Mouse (Mus musculus) T-helper 2 cell (primary cell): ENCODE data around the gene Bclaf3.

Experiments used
- in situ Hi-C: fragments of 300-600 bp; cut with MboI, MseI; formaldehyde crosslinking; loops from one replicate; pipeline ENCODE4 v1.15.1; 2025; ENCODE audit warnings: high pct_unique_total_duplicates

Bclaf3 gene

DNA sequence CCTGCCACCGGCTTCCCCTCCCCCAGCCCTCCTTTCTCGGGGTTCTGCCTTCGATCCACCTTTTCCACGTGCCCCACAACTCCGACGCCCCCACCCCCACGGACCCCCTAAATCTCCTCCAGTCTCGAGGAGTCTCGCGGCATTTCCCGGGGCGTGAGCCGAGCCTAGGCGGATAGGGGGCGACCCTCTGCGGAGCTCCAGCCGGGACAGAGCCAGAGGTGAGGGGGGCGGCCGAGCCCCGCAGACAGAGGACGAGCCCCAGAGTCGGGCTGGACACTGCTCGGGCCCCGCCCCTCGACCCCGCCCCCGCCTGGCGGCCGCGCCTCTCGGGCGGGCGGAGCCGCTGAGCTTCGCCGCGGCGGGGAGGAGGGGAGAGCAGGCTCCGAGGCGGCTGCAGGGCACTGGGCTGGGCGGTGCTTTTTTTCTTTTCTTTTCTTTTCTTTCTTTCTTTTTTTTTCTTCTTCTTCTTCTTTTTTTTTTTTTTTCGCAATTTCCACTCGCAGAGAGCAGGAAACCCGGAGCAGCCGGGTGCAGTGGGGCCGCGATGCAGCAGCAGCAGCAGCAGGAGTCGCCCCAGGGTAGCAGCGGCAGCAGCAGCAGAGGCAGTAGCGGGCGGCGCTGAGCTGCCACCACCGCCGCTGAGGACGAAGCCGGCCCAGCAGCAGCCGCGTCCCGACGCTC lies 100.6 kb downstream of the Bclaf3 start, which contains the start of gene Sh3kbp1:
Sh3kbp1 (plus strand) TSS at position 366 of the 681 bp plus-strand sequence.
- in situ Hi-C loops, result loop anchor here (5.0 to 10.0 kb wide), 3 partner anchors 35 to 338 kb away; no protein-coding TSS in a partner anchor

DNA sequence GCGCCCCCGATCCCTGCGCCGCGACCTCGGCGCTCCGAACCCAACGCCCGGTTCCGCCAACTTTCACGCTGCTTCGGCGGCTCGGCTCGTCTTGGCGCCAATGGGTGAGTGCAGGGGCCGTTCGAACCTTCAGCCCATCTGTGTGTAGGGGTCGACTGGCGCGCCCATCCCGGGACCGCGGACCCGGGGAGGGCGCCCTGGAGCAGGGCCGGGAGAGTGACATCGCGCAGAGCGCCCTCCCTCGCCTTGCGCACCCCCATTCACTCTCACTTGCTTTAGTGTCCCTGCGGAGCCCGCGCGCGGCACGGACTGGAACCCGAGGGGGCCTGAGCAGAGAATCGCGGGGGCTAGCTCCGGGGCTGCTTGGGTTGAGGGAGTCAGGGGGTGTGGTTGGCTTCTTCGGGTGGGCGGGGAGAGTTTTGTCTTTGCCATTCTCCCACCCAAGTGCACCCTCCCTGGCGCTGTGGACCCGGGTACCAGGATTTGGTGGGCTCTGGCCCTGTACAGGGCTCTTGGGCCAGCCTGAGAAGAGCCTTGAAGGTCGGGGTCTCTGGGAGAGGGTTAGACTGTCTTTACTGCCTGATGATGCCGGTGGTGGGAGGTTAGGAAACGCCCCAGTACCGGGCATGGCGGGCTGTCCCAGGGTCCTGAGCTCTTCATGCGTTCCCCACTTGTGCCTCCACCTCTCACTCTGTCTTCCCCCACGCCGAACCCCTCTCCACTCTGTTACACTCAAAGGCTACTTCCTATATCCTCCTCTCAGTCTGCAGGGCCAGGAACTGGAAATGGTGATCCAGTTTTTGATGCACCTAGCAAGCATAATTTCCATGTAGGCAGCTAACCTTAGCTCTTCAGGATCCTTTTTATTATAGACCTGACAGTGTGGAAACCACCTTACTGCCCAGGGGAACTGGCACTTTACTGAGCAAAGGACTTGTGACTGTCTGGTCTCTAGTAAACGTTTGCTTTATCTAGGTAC lies 101.4 kb downstream of the Bclaf3 start:
- in situ Hi-C loops, result loop anchor here (5.0 to 10.0 kb wide), 3 partner anchors 34 to 337 kb away; no protein-coding TSS in a partner anchor

DNA sequence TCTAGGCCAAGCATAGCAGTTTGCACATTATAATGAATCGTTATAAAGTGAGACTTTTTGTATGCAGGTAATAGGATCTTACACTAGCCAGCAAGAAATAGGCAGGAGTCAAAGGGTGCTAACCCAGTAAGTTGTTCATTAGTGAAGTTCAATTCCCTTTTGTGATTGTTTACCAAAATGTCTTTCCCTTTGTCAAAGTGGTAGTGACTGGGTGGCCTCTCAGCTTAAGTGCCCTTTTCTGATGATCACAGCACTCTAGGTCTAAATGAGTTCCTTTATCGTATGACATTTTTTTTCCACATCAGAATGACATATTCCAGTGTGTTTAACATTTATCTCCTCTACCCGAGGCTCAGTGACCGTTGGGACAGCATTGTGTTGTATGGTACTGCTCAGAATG lies 102.1 kb downstream of the Bclaf3 start:
- in situ Hi-C loops, result loop anchor here (5.0 to 10.0 kb wide), 3 partner anchors 34 to 336 kb away; no protein-coding TSS in a partner anchor

GRCm38 (mm10) chrX:159629203-159629602 lies 102.7 kb downstream of the Bclaf3 start:
- in situ Hi-C loops, result loop anchor here (5.0 to 10.0 kb wide), 3 partner anchors 33 to 336 kb away; no protein-coding TSS in a partner anchor

GRCm38 (mm10) chrX:159638500-159639227 lies 112.2 kb downstream of the Bclaf3 start:
- in situ Hi-C loops, result no loop called here

DNA sequence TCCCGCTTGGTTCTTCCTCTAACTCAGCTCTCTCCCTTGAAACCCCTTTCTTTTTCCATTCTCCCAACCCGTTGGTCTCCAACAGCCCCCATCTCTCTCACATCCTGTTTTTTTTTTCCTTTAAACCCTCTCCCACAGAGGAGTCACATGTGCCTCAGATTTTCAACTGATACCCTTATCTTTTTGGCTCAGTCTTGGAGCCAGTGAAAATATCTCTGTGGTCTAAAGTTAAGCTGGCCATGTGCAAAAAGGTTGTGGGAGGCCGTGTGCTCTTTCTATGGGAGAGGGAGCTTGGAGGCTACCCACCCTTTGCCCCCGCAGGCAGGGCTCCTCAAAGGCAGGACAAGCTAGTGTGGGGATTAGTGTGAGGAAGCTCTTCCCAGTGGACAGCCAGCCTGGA lies 113.5 kb downstream of the Bclaf3 start:
- in situ Hi-C loops, result no loop called here
